Mouse (Mus musculus) embryonic facial prominence, embryonic 14.5 days (tissue): ENCODE data around the gene Smok3c. TPM values are rescaled to one million over a fixed set of nuclear protein-coding genes. Genes with fewer than 3 reads are reported as not detected.
"Not testable (repeated sequence)": the region's sequence is repeated elsewhere in the genome, so short reads cannot be mapped to it uniquely, and the experiment has no call there.

ENCODE experiments used
- ATAC-seq: fragments of 200-750 bp; cut with Nextera tagmentation; 2 replicates; pipeline ENCODE4 v1.8.0; 2017; ENCODE audit warnings: low read depth, moderate number of reproducible peaks, moderate TSS enrichment
- DNase-seq: peaks from one replicate; pipeline ENCODE4 v3.0.0-alpha.2; 2015; ENCODE audit warnings: low spot score
- H3K27ac ChIP-seq: fragments of 300-500 bp; sonication (generic); replicated peaks from 2 replicates; pipeline ENCODE4 v1.5.1; 2014; ENCODE audit warnings: low read depth, mild to moderate bottlenecking, low read length, moderate library complexity
- H3K27me3 ChIP-seq: fragments of 300-500 bp; sonication (generic); replicated peaks from 2 replicates; pipeline ENCODE4 v1.6.1; 2014; ENCODE audit warnings: low read length; ENCODE audit not compliant: control insufficient read depth, insufficient read depth
- H3K36me3 ChIP-seq: fragments of 300-500 bp; sonication (generic); 2 replicates; pipeline ENCODE4 v1.6.1; 2014; ENCODE audit warnings: low read length, mixed read lengths; ENCODE audit not compliant: control insufficient read depth, insufficient read depth
- H3K4me1 ChIP-seq: fragments of 300-500 bp; sonication (generic); 2 replicates; pipeline ENCODE4 v1.6.1; 2014; ENCODE audit warnings: antibody characterized with exemption, low read length; ENCODE audit not compliant: control insufficient read depth, insufficient read depth
- H3K4me2 ChIP-seq: fragments of 300-500 bp; sonication (generic); 2 replicates; pipeline ENCODE4 v1.6.1; 2014; ENCODE audit warnings: low read depth, mild to moderate bottlenecking, low read length, moderate library complexity, mixed read lengths
- H3K4me3 ChIP-seq: fragments of 300-500 bp; sonication (generic); 2 replicates; pipeline ENCODE4 v1.5.1; 2014; ENCODE audit warnings: low read depth, mild to moderate bottlenecking, low read length
- H3K9ac ChIP-seq: fragments of 300-500 bp; sonication (generic); 2 replicates; pipeline ENCODE4 v1.6.1; 2014; ENCODE audit warnings: low read depth, mild to moderate bottlenecking, low read length, moderate library complexity, mixed read lengths
- H3K9me3 ChIP-seq: fragments of 300-500 bp; sonication (generic); 2 replicates; pipeline ENCODE4 v1.6.1; 2016; ENCODE audit warnings: low read length; ENCODE audit not compliant: control insufficient read depth
- WGBS: fragments of 180-500 bp; shearing (Covaris S2); extraction: QIAGEN DNeasy Blood & Tissue Kit; methylation state at CpG from one replicate; pipeline ENCODE4 v1.1.7; 2014; 5-methylcytosine and 5-hydroxymethylcytosine counted together
- polyA plus RNA-seq: library from polyadenylated mRNA; unstranded; fragments of >200 nt; fragmentation: Nextera tagmentation; extraction: Ambion mirVana; gene quantifications from 2 replicates; pipeline ENCODE4 v1.2.1, GENCODE M21; 2014

The Smok3c gene
- polyA plus RNA-seq, 1 experiment from 2014 or later: not detected

DNA sequence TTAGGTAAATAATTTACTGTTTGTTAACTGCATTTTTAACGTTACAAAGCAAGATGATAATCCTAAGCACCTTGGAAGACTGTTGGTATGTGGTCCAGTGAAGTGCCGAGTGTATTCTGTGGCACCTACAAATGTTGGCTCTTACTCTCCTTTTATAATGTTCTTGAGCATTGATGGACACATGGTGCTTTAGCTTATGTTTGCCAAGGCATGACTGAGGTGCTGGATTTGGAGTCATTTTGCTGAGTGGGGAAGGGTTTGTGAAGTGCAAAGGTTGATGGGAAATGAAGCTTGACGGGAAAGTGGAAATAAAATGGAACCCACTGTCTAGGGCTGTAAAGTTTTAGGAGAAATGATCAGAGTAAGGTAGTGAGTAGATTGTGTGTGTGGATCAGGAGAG is 35.4 kb downstream of the Smok3c start:
- H3K27ac ChIP-seq: no peak overlapping the region
- WGBS: 88% methylated on average over 3 of the region's 3 CpGs

DNA sequence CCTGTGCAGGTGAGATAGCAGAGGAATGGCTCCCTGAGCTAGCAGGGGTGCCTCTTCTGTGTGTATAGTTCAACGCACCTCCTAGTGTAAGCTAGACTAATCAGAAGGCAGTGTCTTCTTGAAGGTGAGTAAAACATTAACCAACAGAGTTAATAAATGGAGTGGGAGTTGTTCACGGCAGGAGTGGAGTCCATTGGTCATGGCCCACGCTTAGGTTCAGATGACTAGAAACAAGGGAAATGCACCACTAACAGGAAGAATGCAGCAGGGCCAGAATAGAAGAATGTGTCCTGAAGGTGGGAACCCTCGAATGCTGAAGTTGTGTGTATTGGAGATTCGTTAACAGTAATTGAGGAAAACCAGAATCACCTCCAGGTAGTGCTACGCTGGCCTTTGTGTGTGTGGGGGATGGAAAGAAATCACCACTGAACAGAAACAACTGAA is 36.1 kb downstream of the Smok3c start:
- no peak overlapping the region for H3K9ac ChIP-seq
- DNase-seq: no peak
- H3K4me2 ChIP-seq: no peak overlapping the region
- no peak for ATAC-seq
- H3K4me1 ChIP-seq: peaks cover 8% of the 10 kb centered on the region
- peaks cover 41% of the 10 kb centered on the region for H3K36me3 ChIP-seq
- no peaks in the 10 kb centered on the region for H3K27me3 ChIP-seq
- WGBS: 89% methylated on average over 6 of the region's 6 CpGs
- no peak overlapping the region for H3K4me3 ChIP-seq
- no peak overlapping the region for H3K27ac ChIP-seq
- H3K9me3 ChIP-seq: no peaks in the 10 kb centered on the region

More for the DNA sequence above, 35.4 kb downstream of the Smok3c start:
- Histone ChIP-seq H3K4me2 (no peak overlapping the region), H3K36me3 (peaks cover 34% of the 10 kb centered on the region), H3K4me3 (no peak overlapping the region), H3K4me1 (peaks cover 8% of the 10 kb centered on the region), H3K27me3 (no peaks in the 10 kb centered on the region), H3K9me3 (no peaks in the 10 kb centered on the region), H3K9ac (no peak overlapping the region)
- DNase-seq: no peak
- no peak for ATAC-seq

DNA sequence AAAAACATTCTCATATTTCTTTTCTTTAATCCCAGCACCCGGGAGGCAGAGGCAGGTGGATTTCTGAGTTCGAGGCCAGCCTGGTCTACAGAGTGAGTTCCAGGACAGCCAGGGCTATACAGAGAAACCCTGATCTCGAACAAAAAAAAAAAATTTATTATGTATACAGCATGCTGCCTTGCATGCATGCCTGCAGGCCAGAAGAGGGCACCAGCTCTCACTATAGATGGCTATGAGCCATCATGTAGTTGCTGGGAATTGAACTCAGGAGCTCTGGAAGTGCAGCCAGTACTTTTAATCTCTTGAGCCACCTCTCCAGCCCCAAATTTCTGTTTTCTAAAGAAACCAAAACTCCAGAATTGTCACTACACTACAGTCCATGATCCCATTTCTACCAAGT is 37.3 kb downstream of the Smok3c start:
- no peak overlapping the region for H3K27ac ChIP-seq
- H3K4me2 ChIP-seq: no peak overlapping the region
- H3K9me3 ChIP-seq: no peaks in the 10 kb centered on the region
- H3K27me3 ChIP-seq: no peaks in the 10 kb centered on the region
- H3K36me3 ChIP-seq: peaks cover 52% of the 10 kb centered on the region
- H3K4me3 ChIP-seq: no peak overlapping the region
- DNase-seq (no peak), ATAC-seq (no peak)
- H3K9ac ChIP-seq: no peak overlapping the region
- 77% methylated on average over 3 of the region's 3 CpGs for WGBS
- H3K4me1 ChIP-seq: peaks cover 8% of the 10 kb centered on the region

DNA sequence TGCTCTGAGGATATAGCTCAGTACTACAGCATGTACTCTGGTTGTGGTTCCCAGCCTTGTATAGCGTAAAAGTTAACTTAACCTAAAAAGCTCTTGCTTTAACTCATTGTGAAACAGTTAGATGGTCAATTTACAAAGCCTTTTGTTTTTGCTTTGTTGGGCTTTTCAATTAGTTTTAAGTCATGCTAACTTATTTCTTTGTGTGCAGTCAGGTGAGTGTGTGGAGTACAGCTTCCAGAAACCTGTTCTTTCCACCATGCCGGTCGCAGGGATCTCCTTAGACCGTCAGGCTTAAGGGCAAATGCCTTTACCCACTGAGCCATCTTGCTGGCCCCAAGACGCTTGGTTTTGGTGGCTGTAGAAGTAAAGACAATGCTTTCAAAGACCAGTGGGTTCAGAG is 37.7 kb downstream of the Smok3c start:
- DNase-seq (no peak), ATAC-seq (no peak)
- WGBS: 94% methylated on average over 5 of the region's 5 CpGs
- H3K27ac ChIP-seq: no peak overlapping the region
- H3K4me1 ChIP-seq: peaks cover 8% of the 10 kb centered on the region
- no peaks in the 10 kb centered on the region for H3K9me3 ChIP-seq
- no peaks in the 10 kb centered on the region for H3K27me3 ChIP-seq
- H3K4me3 ChIP-seq: no peak overlapping the region
- no peak overlapping the region for H3K9ac ChIP-seq
- peaks cover 56% of the 10 kb centered on the region for H3K36me3 ChIP-seq
- H3K4me2 ChIP-seq: no peak overlapping the region

DNA sequence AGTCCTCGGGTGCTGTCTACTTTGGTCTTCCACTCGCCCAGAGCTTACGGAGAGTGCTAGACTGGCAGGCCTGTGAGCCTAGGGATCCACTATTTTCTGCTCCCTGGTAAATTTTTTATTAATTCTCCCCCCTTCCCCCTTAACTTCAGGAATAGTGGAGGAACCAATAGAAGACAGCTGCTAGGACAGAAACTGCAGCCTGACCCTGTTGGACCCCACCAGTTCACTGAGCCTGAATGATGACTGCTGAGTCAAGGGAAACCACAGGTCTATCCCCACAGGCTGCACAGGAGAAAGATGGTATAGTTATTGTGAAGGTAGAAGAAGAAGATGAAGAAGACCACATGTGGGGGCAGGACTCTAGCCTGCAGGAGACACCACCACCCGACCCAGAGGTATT is 39.8 kb downstream of the Smok3c start:
- H3K9ac ChIP-seq: no peak overlapping the region
- ATAC-seq (no peak), DNase-seq (no peak)
- H3K27ac ChIP-seq: no peak overlapping the region
- no peaks in the 10 kb centered on the region for H3K27me3 ChIP-seq
- 85% methylated on average over 4 of the region's 4 CpGs for WGBS
- H3K4me1 ChIP-seq: no peaks in the 10 kb centered on the region
- H3K36me3 ChIP-seq: peaks cover 70% of the 10 kb centered on the region
- no peak overlapping the region for H3K4me3 ChIP-seq
- H3K4me2 ChIP-seq: no peak overlapping the region
- no peaks in the 10 kb centered on the region for H3K9me3 ChIP-seq

DNA sequence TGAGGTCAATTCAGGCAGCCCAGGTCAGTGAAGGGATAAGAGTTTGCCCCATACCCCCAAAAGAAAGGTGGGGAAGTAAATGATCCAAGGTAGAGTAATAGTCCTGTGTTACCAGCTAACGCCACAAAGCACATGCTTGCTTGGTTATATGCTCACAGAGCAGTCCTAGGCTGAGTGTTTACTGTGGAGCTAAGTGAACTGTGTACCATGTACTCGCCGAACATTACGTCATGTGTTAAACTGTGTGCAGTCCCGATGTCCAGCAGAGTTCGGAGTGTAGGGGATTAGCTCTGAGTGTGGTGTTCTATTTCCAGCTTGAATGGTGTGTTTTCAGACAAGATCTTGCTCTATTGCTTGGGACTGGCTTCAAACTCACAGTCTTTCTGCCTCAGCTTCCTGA is 41.5 kb downstream of the Smok3c start:
- no peak overlapping the region for H3K27ac ChIP-seq
- ATAC-seq (no peak), DNase-seq (no peak)
- H3K9ac ChIP-seq: no peak overlapping the region
- H3K4me2 ChIP-seq: no peak overlapping the region
- H3K9me3 ChIP-seq: no peaks in the 10 kb centered on the region
- H3K36me3 ChIP-seq: peaks cover 72% of the 10 kb centered on the region
- no peaks in the 10 kb centered on the region for H3K4me1 ChIP-seq
- H3K27me3 ChIP-seq: no peaks in the 10 kb centered on the region
- WGBS: 98% methylated on average over 6 of the region's 6 CpGs
- H3K4me3 ChIP-seq: no peak overlapping the region

DNA sequence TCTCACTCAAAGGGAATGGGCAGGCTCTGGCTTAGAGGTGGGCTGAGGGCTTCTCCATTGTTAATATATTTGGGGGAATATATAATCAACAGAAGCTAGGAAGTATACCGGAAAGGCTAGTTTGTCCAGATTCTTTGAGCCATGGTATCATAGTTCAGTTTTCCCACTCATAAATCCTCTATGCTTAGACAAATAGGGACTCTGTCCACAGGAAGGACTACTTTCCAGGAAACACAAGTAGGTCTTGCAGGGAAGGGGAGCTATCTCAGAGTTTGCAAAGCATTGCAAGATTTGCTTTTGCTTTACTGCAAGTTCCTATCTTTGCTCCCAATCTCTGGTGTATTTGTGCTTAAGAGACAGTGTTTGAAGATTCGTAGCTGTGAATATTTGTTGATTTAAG is 52.0 kb downstream of the Smok3c start:
- Histone ChIP-seq H3K4me1 (no peaks in the 10 kb centered on the region), H3K36me3 (peaks cover 49% of the 10 kb centered on the region), H3K27ac (no peak overlapping the region), H3K4me3 (no peak overlapping the region), H3K4me2 (no peak overlapping the region), H3K9ac (no peak overlapping the region), H3K27me3 (no peaks in the 10 kb centered on the region), H3K9me3 (no peaks in the 10 kb centered on the region)
- WGBS: 86% methylated on average over 2 of the region's 2 CpGs
- DNase-seq (no peak), ATAC-seq (no peak)

DNA sequence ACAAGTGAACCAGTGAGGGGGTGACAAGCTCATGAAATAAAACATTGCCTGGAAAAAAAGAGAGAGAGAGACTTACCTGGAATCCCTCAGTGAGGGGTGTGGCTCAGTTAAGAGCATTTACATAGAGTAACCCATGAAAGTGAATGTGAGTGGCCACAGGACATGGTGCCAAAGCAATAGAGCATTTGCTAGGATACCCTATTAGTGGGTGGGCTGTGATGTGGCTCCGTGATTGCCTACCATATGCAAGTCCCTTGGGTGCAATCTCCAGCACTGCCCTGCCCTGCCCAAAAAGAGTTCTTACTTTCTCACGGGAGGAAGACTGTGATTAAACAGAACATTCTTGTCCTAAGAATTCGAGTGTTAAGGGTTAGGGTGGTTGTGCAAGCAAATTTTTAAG is 54.1 kb downstream of the Smok3c start:
- no peaks in the 10 kb centered on the region for H3K9me3 ChIP-seq
- 67% methylated on average over 3 of the region's 3 CpGs for WGBS
- peak; percentile 16; the same call in 1 of the 2 replicates for ATAC-seq

DNA sequence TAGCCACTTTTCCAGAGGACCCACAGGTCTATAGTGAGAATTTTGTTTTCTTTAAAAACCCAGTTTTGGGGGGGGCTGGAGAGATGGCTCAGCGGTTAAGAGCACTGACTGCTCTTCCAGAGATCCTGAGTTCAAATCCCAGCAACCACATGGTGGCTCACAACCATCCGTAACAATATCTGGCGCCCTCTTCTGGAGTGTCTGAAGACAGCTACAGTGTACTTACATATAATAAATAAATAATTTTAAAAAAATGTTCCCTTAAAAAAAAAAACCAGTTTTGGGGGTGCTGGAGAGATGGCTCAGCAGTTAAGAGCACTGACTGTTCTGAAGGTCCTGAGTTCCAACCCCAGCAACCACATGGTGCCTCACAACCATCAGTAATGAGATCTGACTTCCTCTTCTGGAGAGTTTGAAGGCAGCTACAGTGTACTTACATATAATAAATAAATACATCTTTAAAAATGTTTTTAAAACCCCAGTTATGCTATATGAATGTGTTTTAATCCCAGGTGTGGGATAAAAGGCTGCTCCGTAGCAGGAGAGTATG is 56.9 kb downstream of the Smok3c start:
- H3K27me3 ChIP-seq, H3K4me1 ChIP-seq, DNase-seq, H3K36me3 ChIP-seq, H3K4me2 ChIP-seq, H3K9me3 ChIP-seq, H3K9ac ChIP-seq, H3K4me3 ChIP-seq, ATAC-seq, H3K27ac ChIP-seq: not testable (repeated sequence)
- 55% methylated on average over 3 of the region's 4 CpGs for WGBS

More for the DNA sequence above, 54.1 kb downstream of the Smok3c start:
- DNase-seq: no peak
- no peak overlapping the region for H3K4me2 ChIP-seq
- no peak overlapping the region for H3K27ac ChIP-seq
- H3K9ac ChIP-seq: no peak overlapping the region
- no peak overlapping the region for H3K4me3 ChIP-seq
- H3K4me1 ChIP-seq: no peaks in the 10 kb centered on the region
- peaks cover 28% of the 10 kb centered on the region for H3K36me3 ChIP-seq
- no peaks in the 10 kb centered on the region for H3K27me3 ChIP-seq
